Mouse (Mus musculus): ENCODE measurements around the gene Rad51b. TPM values are rescaled to one million over a fixed set of nuclear protein-coding genes. Genes with fewer than 3 reads are reported as not detected.
A peak's percentile ranks its signal among the peaks of the same experiment; 100 is the strongest.

The Rad51b gene
- polyA plus RNA-seq, 1 experiment from 2014 or later: 1.4 TPM

- no peak overlapping the region for H3K4me3 ChIP-seq
- no peak for ATAC-seq (ENCODE audit: low read depth)
- WGBS: 83% methylated on average over 4 of the region's 4 CpGs
- no peaks in the 10 kb centered on the region for H3K27me3 ChIP-seq
- H3K27ac ChIP-seq (replicated peaks): no peak overlapping the region
- no peaks in the 10 kb centered on the region for H3K9me3 ChIP-seq
- no peaks in the 10 kb centered on the region for H3K4me1 ChIP-seq (replicated peaks)
- H3K9ac ChIP-seq: no peak overlapping the region
- no peaks in the 10 kb centered on the region for H3K36me3 ChIP-seq
- no peak overlapping the region for H3K4me2 ChIP-seq
Measured at GRCm38 (mm10) chr12:79485501-79485900, 188.4 kb downstream of the Rad51b start.

GRCm38 (mm10) chr12:79488590-79489242 is 191.6 kb downstream of the Rad51b start:
- H3K27ac ChIP-seq (replicated peaks): no peak overlapping the region
- no peak overlapping the region for H3K4me2 ChIP-seq
- no peaks in the 10 kb centered on the region for H3K27me3 ChIP-seq
- H3K9me3 ChIP-seq: no peaks in the 10 kb centered on the region
- no peaks in the 10 kb centered on the region for H3K36me3 ChIP-seq
- no peak for ATAC-seq (ENCODE audit: low read depth)
- no peak overlapping the region for H3K9ac ChIP-seq
- WGBS: 82% methylated on average over 17 of the region's 17 CpGs
- H3K4me1 ChIP-seq (replicated peaks): no peaks in the 10 kb centered on the region
- H3K4me3 ChIP-seq: no peak overlapping the region

- no peak for ATAC-seq (ENCODE audit: low read depth)
Measured at GRCm38 (mm10) chr12:79490626-79491025, 193.5 kb downstream of the Rad51b start.

GRCm38 (mm10) chr12:79492175-79492574 is 195.1 kb downstream of the Rad51b start:
- 91% methylated on average over 4 of the region's 4 CpGs for WGBS
- Histone ChIP-seq H3K36me3 (no peaks in the 10 kb centered on the region), H3K4me1 (replicated peaks) (no peaks in the 10 kb centered on the region), H3K27ac (replicated peaks) (no peak overlapping the region), H3K27me3 (no peaks in the 10 kb centered on the region), H3K4me3 (no peak overlapping the region), H3K4me2 (no peak overlapping the region), H3K9ac (no peak overlapping the region), H3K9me3 (no peaks in the 10 kb centered on the region)
- no peak for ATAC-seq (ENCODE audit: low read depth)

More at GRCm38 (mm10) chr12:79490626-79491025, 193.5 kb downstream of the Rad51b start:
- H3K4me2 ChIP-seq: no peak overlapping the region
- 70% methylated on average over 5 of the region's 5 CpGs for WGBS
- H3K9ac ChIP-seq: no peak overlapping the region
- no peaks in the 10 kb centered on the region for H3K36me3 ChIP-seq
- H3K4me1 ChIP-seq (replicated peaks): no peaks in the 10 kb centered on the region
- no peaks in the 10 kb centered on the region for H3K9me3 ChIP-seq
- H3K27me3 ChIP-seq: no peaks in the 10 kb centered on the region
- H3K27ac ChIP-seq (replicated peaks): no peak overlapping the region
- no peak overlapping the region for H3K4me3 ChIP-seq

GRCm38 (mm10) chr12:79492613-79493012 is 195.5 kb downstream of the Rad51b start:
- Histone ChIP-seq H3K4me2 (no peak overlapping the region), H3K27ac (replicated peaks) (no peak overlapping the region), H3K9me3 (no peaks in the 10 kb centered on the region), H3K4me1 (replicated peaks) (no peaks in the 10 kb centered on the region), H3K4me3 (no peak overlapping the region), H3K27me3 (no peaks in the 10 kb centered on the region), H3K9ac (no peak overlapping the region), H3K36me3 (no peaks in the 10 kb centered on the region)
- no peak for ATAC-seq (ENCODE audit: low read depth)
- 90% methylated on average over 4 of the region's 4 CpGs for WGBS

- H3K9ac ChIP-seq: no peak overlapping the region
- no peaks in the 10 kb centered on the region for H3K27me3 ChIP-seq
- H3K9me3 ChIP-seq: no peaks in the 10 kb centered on the region
- WGBS: 79% methylated on average over 2 of the region's 2 CpGs
- no peaks in the 10 kb centered on the region for H3K36me3 ChIP-seq
- H3K27ac ChIP-seq (replicated peaks): no peak overlapping the region
- no peak overlapping the region for H3K4me3 ChIP-seq
- H3K4me1 ChIP-seq (replicated peaks): no peaks in the 10 kb centered on the region
- ATAC-seq (ENCODE audit: low read depth): no peak
- no peak overlapping the region for H3K4me2 ChIP-seq
Measured at GRCm38 (mm10) chr12:79493481-79493880, 196.4 kb downstream of the Rad51b start.

- Histone ChIP-seq H3K4me1 (replicated peaks) (peaks cover 11% of the 10 kb centered on the region), H3K4me3 (no peak overlapping the region), H3K27ac (replicated peaks) (no peak overlapping the region), H3K4me2 (no peak overlapping the region), H3K27me3 (no peaks in the 10 kb centered on the region), H3K9me3 (no peaks in the 10 kb centered on the region), H3K36me3 (no peaks in the 10 kb centered on the region), H3K9ac (no peak overlapping the region)
- 88% methylated on average over 1 of the region's 1 CpGs for WGBS
- no peak for ATAC-seq (ENCODE audit: low read depth)
Measured at GRCm38 (mm10) chr12:79498326-79498725, 201.2 kb downstream of the Rad51b start.

- Histone ChIP-seq H3K4me3 (no peak overlapping the region), H3K4me2 (no peak overlapping the region), H3K36me3 (no peaks in the 10 kb centered on the region), H3K9ac (no peak overlapping the region), H3K27ac (replicated peaks) (no peak overlapping the region), H3K4me1 (replicated peaks) (peaks cover 25% of the 10 kb centered on the region), H3K9me3 (no peaks in the 10 kb centered on the region), H3K27me3 (no peaks in the 10 kb centered on the region)
- 93% methylated on average over 5 of the region's 5 CpGs for WGBS
- ATAC-seq (ENCODE audit: low read depth): no peak
Measured at GRCm38 (mm10) chr12:79499809-79500208, 202.7 kb downstream of the Rad51b start.

- no peaks in the 10 kb centered on the region for H3K9me3 ChIP-seq
- no peak overlapping the region for H3K4me2 ChIP-seq
- 63% methylated on average over 3 of the region's 3 CpGs for WGBS
- H3K4me3 ChIP-seq: no peak overlapping the region
- H3K4me1 ChIP-seq (replicated peaks): peaks cover 32% of the 10 kb centered on the region
- no peak for ATAC-seq (ENCODE audit: low read depth)
- no peak overlapping the region for H3K27ac ChIP-seq (replicated peaks)
- H3K36me3 ChIP-seq: no peaks in the 10 kb centered on the region
- no peak overlapping the region for H3K9ac ChIP-seq
- H3K27me3 ChIP-seq: no peaks in the 10 kb centered on the region
Measured at GRCm38 (mm10) chr12:79501877-79502276, 204.8 kb downstream of the Rad51b start.

GRCm38 (mm10) chr12:79502862-79503581 is 205.9 kb downstream of the Rad51b start:
- Histone ChIP-seq H3K27ac (replicated peaks) (no peak overlapping the region; the same call in 1 of the 2 replicates), H3K9me3 (no peaks in the 10 kb centered on the region), H3K27me3 (no peaks in the 10 kb centered on the region), H3K4me1 (replicated peaks) (peaks cover 44% of the 10 kb centered on the region), H3K4me2 (no peak overlapping the region), H3K36me3 (no peaks in the 10 kb centered on the region), H3K9ac (no peak overlapping the region), H3K4me3 (no peak overlapping the region)
- WGBS: 55% methylated on average over 11 of the region's 11 CpGs
- ATAC-seq (ENCODE audit: low read depth): no peak

GRCm38 (mm10) chr12:79503582-79504515 is 206.8 kb downstream of the Rad51b start:
- ATAC-seq (ENCODE audit: low read depth): peak; percentile 93

GRCm38 (mm10) chr12:79504641-79505040 is 207.6 kb downstream of the Rad51b start:
- Histone ChIP-seq H3K9ac (no peak overlapping the region), H3K36me3 (no peaks in the 10 kb centered on the region), H3K27me3 (no peaks in the 10 kb centered on the region), H3K27ac (replicated peaks) (peak overlapping the region; percentile 76), H3K4me1 (replicated peaks) (peaks cover 46% of the 10 kb centered on the region), H3K4me2 (no peak overlapping the region), H3K9me3 (no peaks in the 10 kb centered on the region), H3K4me3 (no peak overlapping the region)
- 59% methylated on average over 1 of the region's 1 CpGs for WGBS
- ATAC-seq (ENCODE audit: low read depth): no peak

More at GRCm38 (mm10) chr12:79503582-79504515, 206.8 kb downstream of the Rad51b start:
- 65% methylated on average over 3 of the region's 3 CpGs for WGBS
- H3K9me3 ChIP-seq: no peaks in the 10 kb centered on the region
- H3K27ac ChIP-seq (replicated peaks): peak overlapping the region; percentile 76
- H3K4me1 ChIP-seq (replicated peaks): peaks cover 46% of the 10 kb centered on the region
- no peaks in the 10 kb centered on the region for H3K27me3 ChIP-seq
- H3K4me2 ChIP-seq: no peak overlapping the region
- H3K9ac ChIP-seq: no peak overlapping the region
- H3K4me3 ChIP-seq: no peak overlapping the region
- H3K36me3 ChIP-seq: no peaks in the 10 kb centered on the region
